Mouse (Mus musculus): ENCODE data around the gene Ube2k. TPM values are rescaled to one million over a fixed set of nuclear protein-coding genes. Genes with fewer than 3 reads are reported as not detected.

The Ube2k gene
- polyA plus RNA-seq, 1 experiment from 2014 or later, result 204 TPM

DNA sequence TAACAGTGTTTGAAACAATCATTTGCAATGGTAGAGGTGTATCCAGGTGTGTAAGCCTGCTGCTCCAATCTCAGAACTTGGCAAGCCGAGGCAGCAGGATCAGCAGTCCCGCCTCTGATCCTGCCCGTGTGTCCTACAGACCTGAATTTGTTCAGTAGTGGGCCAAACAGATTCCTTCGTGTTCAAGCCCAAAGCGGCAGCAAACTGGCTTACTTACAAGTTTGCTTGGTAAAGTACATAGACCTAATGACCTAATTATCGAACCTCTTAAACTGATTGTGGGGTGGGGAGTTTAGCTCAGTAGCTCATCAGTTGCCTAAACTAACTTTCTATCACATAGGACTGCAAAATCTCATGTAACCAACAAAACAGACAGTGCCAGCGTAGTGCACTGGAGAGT is 62.6 kb downstream of the Ube2k start:
- no peak for ATAC-seq (ENCODE audit: low read depth)
- Histone ChIP-seq H3K27me3 (no peaks in the 10 kb centered on the region), H3K9ac (no peak overlapping the region), H3K4me3 (no peak overlapping the region), H3K4me1 (replicated peaks) (no peaks in the 10 kb centered on the region), H3K4me2 (no peak overlapping the region), H3K36me3 (peaks cover 38% of the 10 kb centered on the region), H3K9me3 (no peaks in the 10 kb centered on the region), H3K27ac (replicated peaks) (no peak overlapping the region)
- 94% methylated on average over 7 of the region's 7 CpGs for WGBS

DNA sequence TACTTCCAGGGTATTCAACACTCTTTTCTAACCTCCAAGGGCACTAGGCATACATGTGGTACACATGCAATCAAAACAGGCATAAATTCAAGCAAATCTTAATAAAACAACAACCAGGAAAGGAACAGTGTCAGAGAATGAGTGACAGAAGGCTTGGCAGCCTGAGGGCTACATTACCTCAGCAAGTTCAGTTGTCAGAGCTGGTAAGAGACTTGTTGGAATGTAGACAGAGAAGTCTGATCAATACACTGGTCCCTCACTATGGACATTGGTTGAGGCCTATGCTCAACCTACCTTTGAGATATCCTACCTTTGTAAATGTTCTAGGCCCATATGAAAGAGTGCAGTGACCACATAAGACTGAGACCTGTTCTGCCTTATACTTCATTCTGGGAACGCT is 69.8 kb downstream of the Ube2k start:
- no peaks in the 10 kb centered on the region for H3K9me3 ChIP-seq
- no peak overlapping the region for H3K27ac ChIP-seq (replicated peaks)
- H3K4me2 ChIP-seq, result no peak overlapping the region
- no peaks in the 10 kb centered on the region for H3K27me3 ChIP-seq
- no peak for ATAC-seq (ENCODE audit: low read depth)
- no peak overlapping the region for H3K9ac ChIP-seq
- WGBS, result 82% methylated on average over 1 of the region's 1 CpGs
- peaks cover 17% of the 10 kb centered on the region for H3K36me3 ChIP-seq
- H3K4me3 ChIP-seq, result no peak overlapping the region
- H3K4me1 ChIP-seq (replicated peaks), result no peaks in the 10 kb centered on the region

DNA sequence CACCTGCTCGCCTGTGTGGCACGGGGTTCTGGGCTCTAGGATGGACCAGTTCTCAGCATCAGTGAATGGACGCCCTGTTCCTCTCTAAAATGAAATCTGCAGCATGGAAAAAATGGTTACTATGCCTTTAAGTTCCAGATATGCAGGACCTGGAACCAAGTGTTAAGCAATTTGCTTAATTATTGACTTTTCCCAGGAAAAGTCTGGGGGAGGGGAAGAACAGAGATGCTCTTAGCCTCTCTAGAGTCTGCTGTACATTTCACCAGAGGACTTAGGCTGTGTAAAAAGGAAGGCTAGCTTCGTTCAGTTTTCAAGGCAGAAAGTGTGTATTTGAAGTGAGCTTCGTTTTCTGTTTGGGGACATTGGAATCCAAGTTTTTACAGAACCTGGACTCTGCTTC is 72.7 kb downstream of the Ube2k start:
- ATAC-seq (ENCODE audit: low read depth), result no peak
- H3K9me3 ChIP-seq, result no peaks in the 10 kb centered on the region
- no peak overlapping the region for H3K9ac ChIP-seq
- no peaks in the 10 kb centered on the region for H3K4me1 ChIP-seq (replicated peaks)
- no peak overlapping the region for H3K27ac ChIP-seq (replicated peaks)
- WGBS, result 89% methylated on average over 5 of the region's 5 CpGs
- no peak overlapping the region for H3K4me3 ChIP-seq
- peaks cover 25% of the 10 kb centered on the region for H3K36me3 ChIP-seq
- H3K27me3 ChIP-seq, result no peaks in the 10 kb centered on the region
- H3K4me2 ChIP-seq, result no peak overlapping the region

DNA sequence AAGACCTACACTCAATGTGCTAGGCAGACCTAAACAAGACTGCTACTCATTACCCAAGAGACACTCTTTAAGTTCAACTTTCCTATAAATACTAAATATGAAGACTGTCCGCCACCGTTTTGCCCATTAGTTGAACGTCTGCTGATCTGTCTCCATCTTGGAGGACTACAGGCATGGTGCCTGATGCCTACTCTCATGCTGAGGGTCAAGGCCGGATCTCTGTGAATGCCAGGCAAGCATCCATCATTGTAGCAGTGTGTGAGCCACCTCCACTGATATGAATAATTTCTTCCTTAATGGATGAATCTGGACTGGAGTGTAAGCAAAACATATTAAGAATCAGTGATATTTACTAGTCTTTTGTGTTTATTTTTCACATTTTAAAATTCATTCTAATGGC is 73.5 kb downstream of the Ube2k start:
- peaks cover 30% of the 10 kb centered on the region for H3K36me3 ChIP-seq
- 91% methylated on average over 4 of the region's 4 CpGs for WGBS
- H3K9me3 ChIP-seq, result no peaks in the 10 kb centered on the region
- no peaks in the 10 kb centered on the region for H3K27me3 ChIP-seq
- H3K4me2 ChIP-seq, result no peak overlapping the region
- no peak for ATAC-seq (ENCODE audit: low read depth)
- no peaks in the 10 kb centered on the region for H3K4me1 ChIP-seq (replicated peaks)
- no peak overlapping the region for H3K4me3 ChIP-seq
- H3K27ac ChIP-seq (replicated peaks), result no peak overlapping the region
- no peak overlapping the region for H3K9ac ChIP-seq

DNA sequence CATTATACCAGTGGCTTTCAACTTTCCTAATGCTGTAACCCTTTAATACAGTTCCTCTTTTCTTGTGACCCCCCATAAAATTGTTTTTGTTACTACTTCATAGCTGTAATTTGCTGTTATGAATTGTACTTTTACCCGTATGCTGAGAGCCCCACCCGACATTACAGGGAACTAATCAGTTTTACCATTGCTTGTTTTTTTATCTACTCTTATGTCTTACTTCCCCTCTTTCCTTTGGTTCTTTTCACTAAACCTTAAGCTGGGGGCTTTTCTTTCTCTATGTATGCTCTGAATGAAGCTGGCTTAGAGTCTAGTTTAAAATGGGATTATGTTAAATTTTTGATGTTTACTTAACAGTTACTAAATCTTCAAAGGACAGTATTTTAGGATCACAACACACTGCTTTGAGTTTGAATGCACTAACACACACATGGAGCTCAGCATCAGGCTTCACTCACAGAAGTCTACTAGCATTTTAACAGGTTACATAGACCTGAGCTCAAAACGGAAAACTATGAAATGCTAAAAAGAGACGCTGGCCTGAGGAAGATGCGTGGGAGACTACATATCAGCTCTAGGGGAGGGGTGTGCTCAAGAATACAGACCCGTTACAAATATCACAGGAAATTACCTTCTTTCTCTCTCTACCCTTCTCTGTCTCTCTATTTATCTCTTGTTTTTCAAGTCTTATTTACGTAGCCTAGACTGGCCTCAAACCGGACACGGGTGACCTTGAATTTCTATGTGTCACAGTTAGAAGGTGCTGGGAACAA is 76.3 kb downstream of the Ube2k start:
- Histone ChIP-seq H3K4me2 (no peak overlapping the region), H3K27ac (replicated peaks) (peak overlapping the region; percentile 28; the same call in 1 of the 2 replicates), H3K4me1 (replicated peaks) (no peaks in the 10 kb centered on the region), H3K4me3 (no peak overlapping the region), H3K36me3 (peaks cover 54% of the 10 kb centered on the region), H3K9ac (no peak overlapping the region), H3K9me3 (no peaks in the 10 kb centered on the region), H3K27me3 (no peaks in the 10 kb centered on the region)
- 91% methylated on average over 9 of the region's 9 CpGs for WGBS
- ATAC-seq (ENCODE audit: low read depth), result no peak

DNA sequence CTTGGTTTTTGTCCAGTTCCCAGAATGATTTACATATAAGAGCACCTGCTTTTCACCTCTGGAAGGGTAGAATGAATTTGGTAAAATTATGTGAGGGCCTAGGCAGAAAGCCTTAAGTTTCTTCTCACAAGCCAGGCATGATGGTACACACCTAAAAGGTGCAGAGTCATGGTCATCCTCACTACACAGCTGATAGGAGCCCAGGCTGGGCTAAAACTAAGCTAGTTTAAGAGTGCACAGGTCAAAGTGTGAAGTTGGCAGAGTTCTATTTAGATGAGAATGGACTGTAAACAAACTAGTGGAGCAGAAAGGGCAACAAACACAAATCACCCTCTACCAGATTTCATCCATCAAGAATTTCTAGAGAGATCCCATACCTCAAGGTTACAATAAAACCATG is 87.3 kb downstream of the Ube2k start:
- Histone ChIP-seq H3K9me3 (no peaks in the 10 kb centered on the region), H3K36me3 (peaks cover 51% of the 10 kb centered on the region), H3K4me3 (no peak overlapping the region), H3K27me3 (no peaks in the 10 kb centered on the region), H3K9ac (no peak overlapping the region), H3K4me1 (replicated peaks) (no peaks in the 10 kb centered on the region), H3K4me2 (no peak overlapping the region), H3K27ac (replicated peaks) (no peak overlapping the region)
- ATAC-seq (ENCODE audit: low read depth), result no peak

DNA sequence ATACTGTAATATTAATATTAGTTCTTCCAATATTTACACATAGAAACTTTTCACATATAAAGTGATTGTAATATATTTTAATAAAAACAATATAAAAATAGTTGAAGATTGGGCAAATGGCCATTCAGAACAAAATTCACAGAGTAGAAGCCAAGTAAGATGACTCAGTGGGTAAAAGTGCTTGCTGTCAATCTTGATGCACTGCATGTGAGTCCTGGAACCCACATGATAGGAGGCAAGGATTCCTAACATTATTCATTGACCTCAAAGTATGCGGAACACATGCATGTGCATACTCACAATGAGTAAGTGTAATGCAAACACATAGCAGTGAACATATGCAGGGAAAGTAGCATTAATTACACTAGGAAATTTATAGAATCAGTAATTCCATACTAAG is 101.9 kb downstream of the Ube2k start:
- ATAC-seq (ENCODE audit: low read depth), result no peak
- no peaks in the 10 kb centered on the region for H3K9me3 ChIP-seq
- H3K9ac ChIP-seq, result no peak overlapping the region
- H3K36me3 ChIP-seq, result peaks cover 61% of the 10 kb centered on the region
- WGBS, result 97% methylated on average over 1 of the region's 1 CpGs
- no peak overlapping the region for H3K4me3 ChIP-seq
- no peak overlapping the region for H3K27ac ChIP-seq (replicated peaks)
- no peaks in the 10 kb centered on the region for H3K27me3 ChIP-seq
- H3K4me1 ChIP-seq (replicated peaks), result no peaks in the 10 kb centered on the region
- H3K4me2 ChIP-seq, result no peak overlapping the region

Other genes starting within 250 kb of the Ube2k start
- 37.6 and 47.2 TPM in 2 replicates for gene Rfc1, start 201.6 kb upstream of the Ube2k start, polyA plus RNA-seq (2015; fragmentation: Nextera tagmentation; extraction: Ambion mirVana)
- gene Klb, start 188.9 kb upstream of the Ube2k start, polyA plus RNA-seq (2015; fragmentation: Nextera tagmentation; extraction: Ambion mirVana), result 0.13 and 0.18 TPM in 2 replicates
- 632 and 651 TPM in 2 replicates for gene Rpl9, start 145.8 kb upstream of the Ube2k start, polyA plus RNA-seq (2015; fragmentation: Nextera tagmentation; extraction: Ambion mirVana)
- gene Lias, start 145.7 kb upstream of the Ube2k start, polyA plus RNA-seq (2015; fragmentation: Nextera tagmentation; extraction: Ambion mirVana), result 60.7 and 63.3 TPM in 2 replicates
- 47.1 and 56.8 TPM in 2 replicates for gene Ugdh, start 101.3 kb upstream of the Ube2k start, polyA plus RNA-seq (2015; fragmentation: Nextera tagmentation; extraction: Ambion mirVana)
- not detected in 2 replicates for gene Gm43552, start 44.4 kb upstream of the Ube2k start, polyA plus RNA-seq (2015; fragmentation: Nextera tagmentation; extraction: Ambion mirVana)
- 185 and 191 TPM in 2 replicates for gene Smim14, start within 50 bp of the Ube2k start, polyA plus RNA-seq (2015; fragmentation: Nextera tagmentation; extraction: Ambion mirVana)
- gene Pds5a, start 161.0 kb downstream of the Ube2k start, polyA plus RNA-seq (2015; fragmentation: Nextera tagmentation; extraction: Ambion mirVana), result 46.3 and 53.9 TPM in 2 replicates
- 14.9 and 17.4 TPM in 2 replicates for gene N4bp2, start 226.3 kb downstream of the Ube2k start, polyA plus RNA-seq (2015; fragmentation: Nextera tagmentation; extraction: Ambion mirVana)

Data from neural tube, embryonic 13.5 days (tissue).